Mouse (Mus musculus): Measurements from ENCODE around the gene Exoc4. TPM values are rescaled to one million over a fixed set of nuclear protein-coding genes. Genes with fewer than 3 reads are reported as not detected.

Exoc4 gene
- polyA plus RNA-seq, 1 experiment from 2014 or later = 52.2 TPM

DNA sequence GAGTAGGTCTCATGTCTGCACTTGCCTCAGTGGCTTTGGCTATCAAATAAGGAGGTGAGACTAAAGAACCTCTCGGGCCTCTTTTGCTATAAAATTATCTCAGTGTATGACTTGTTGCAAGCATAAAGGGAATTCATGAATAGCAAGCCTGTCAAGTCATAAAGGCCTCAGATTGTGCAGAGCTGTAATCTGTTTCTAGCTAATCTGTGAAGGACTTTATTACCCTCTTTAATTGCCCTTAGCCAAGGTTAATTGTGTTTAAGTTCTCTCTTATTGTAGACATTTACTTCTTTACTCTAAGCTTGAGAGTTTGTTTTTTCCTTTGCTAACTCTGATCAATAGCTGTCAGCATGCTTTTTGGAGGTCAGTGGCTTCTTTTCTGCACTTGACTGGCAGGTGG lies 191.6 kb downstream of the Exoc4 start:
- H3K4me2 ChIP-seq = no peak overlapping the region
- no peak overlapping the region for H3K9ac ChIP-seq
- H3K4me3 ChIP-seq = no peak overlapping the region
- no peak overlapping the region for H3K27ac ChIP-seq
- H3K4me1 ChIP-seq (replicated peaks) = no peaks in the 10 kb centered on the region
- ATAC-seq (ENCODE audit: low FRiP score) = no peak
- H3K27me3 ChIP-seq = no peaks in the 10 kb centered on the region
- peaks cover 5% of the 10 kb centered on the region for H3K36me3 ChIP-seq
- no peaks in the 10 kb centered on the region for H3K9me3 ChIP-seq
- 68% methylated on average over 1 of the region's 1 CpGs for WGBS

- Histone ChIP-seq H3K4me3 (no peak overlapping the region), H3K36me3 (no peaks in the 10 kb centered on the region), H3K27ac (no peak overlapping the region), H3K27me3 (no peaks in the 10 kb centered on the region), H3K4me2 (no peak overlapping the region), H3K4me1 (replicated peaks) (peaks cover 10% of the 10 kb centered on the region), H3K9ac (no peak overlapping the region), H3K9me3 (no peaks in the 10 kb centered on the region)
- 80% methylated on average over 2 of the region's 2 CpGs for WGBS
- ATAC-seq (ENCODE audit: low FRiP score) = no peak
These were observed 204.9 kb downstream of the Exoc4 start for GRCm38 (mm10) chr6:33453810-33454209.

DNA sequence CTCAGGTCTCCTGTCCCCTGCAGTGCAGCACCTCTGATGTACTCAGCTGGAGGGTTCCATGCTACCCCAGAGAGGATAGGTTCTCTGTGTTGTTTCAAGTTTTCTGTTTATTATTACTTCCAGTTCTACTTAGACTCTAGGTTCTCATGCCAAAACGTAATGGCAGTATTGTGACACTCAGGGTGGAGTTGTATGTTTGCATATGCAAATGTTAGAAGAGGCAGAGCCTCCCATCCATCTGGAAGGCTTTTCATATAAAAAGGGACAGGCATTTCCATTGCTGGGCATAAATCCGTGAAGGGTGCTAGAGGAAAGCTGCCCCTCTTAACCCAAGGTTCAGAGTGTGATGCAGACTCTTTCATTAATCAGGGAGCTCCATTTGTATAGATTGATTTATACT lies 205.5 kb downstream of the Exoc4 start:
- Histone ChIP-seq H3K4me3 (no peak overlapping the region), H3K4me2 (no peak overlapping the region), H3K9ac (no peak overlapping the region), H3K36me3 (no peaks in the 10 kb centered on the region), H3K4me1 (replicated peaks) (peaks cover 10% of the 10 kb centered on the region), H3K27ac (no peak overlapping the region), H3K27me3 (no peaks in the 10 kb centered on the region), H3K9me3 (no peaks in the 10 kb centered on the region)
- no peak for ATAC-seq (ENCODE audit: low FRiP score)
- WGBS = 28% methylated on average over 2 of the region's 2 CpGs

- H3K4me3 ChIP-seq = no peak overlapping the region
- no peaks in the 10 kb centered on the region for H3K27me3 ChIP-seq
- no peaks in the 10 kb centered on the region for H3K36me3 ChIP-seq
- H3K9me3 ChIP-seq = no peaks in the 10 kb centered on the region
- 66% methylated on average over 1 of the region's 1 CpGs for WGBS
- ATAC-seq (ENCODE audit: low FRiP score) = no peak
- H3K4me2 ChIP-seq = no peak overlapping the region
- H3K9ac ChIP-seq = no peak overlapping the region
- no peak overlapping the region for H3K27ac ChIP-seq
- H3K4me1 ChIP-seq (replicated peaks) = peaks cover 10% of the 10 kb centered on the region
These were observed 206.4 kb downstream of the Exoc4 start for GRCm38 (mm10) chr6:33455238-33455637.

DNA sequence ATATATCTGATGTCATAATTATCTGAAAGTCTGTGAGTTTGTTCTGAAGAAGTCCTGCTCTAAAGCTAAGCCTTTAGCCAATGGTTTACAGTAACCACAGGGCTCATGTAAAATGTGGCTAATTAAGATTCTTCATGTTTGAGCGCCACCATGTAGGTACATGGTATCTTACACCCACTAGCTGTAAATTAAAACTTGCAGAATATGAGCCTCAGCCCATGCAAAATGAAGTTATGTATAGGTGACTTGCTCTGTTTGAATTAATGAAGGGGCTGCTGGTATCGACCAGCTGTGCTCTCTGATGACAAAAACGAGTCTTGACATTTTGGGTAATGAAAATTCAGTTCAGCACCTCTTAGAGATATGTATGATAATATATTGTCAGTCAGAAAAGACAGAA lies 216.0 kb downstream of the Exoc4 start:
- ATAC-seq (ENCODE audit: low FRiP score) = no peak
- Histone ChIP-seq H3K4me3 (no peak overlapping the region), H3K27ac (peak overlapping the region; percentile 67), H3K27me3 (no peaks in the 10 kb centered on the region), H3K4me2 (no peak overlapping the region), H3K9me3 (no peaks in the 10 kb centered on the region), H3K4me1 (replicated peaks) (peaks cover 11% of the 10 kb centered on the region; the same call in 1 of the 2 replicates), H3K9ac (no peak overlapping the region), H3K36me3 (no peaks in the 10 kb centered on the region)
- WGBS = 60% methylated on average over 3 of the region's 3 CpGs

- ATAC-seq (ENCODE audit: low FRiP score) = no peak
- H3K27me3 ChIP-seq = no peaks in the 10 kb centered on the region
- no peak overlapping the region for H3K4me3 ChIP-seq
- no peak overlapping the region for H3K4me2 ChIP-seq
- H3K9ac ChIP-seq = no peak overlapping the region
- H3K27ac ChIP-seq = peak overlapping the region; percentile 67
- no peaks in the 10 kb centered on the region for H3K9me3 ChIP-seq
- no peaks in the 10 kb centered on the region for H3K36me3 ChIP-seq
- WGBS = 54% methylated on average over 3 of the region's 3 CpGs
- peaks cover 11% of the 10 kb centered on the region; the same call in 1 of the 2 replicates for H3K4me1 ChIP-seq (replicated peaks)
These were observed 216.5 kb downstream of the Exoc4 start for GRCm38 (mm10) chr6:33465392-33465791.

DNA sequence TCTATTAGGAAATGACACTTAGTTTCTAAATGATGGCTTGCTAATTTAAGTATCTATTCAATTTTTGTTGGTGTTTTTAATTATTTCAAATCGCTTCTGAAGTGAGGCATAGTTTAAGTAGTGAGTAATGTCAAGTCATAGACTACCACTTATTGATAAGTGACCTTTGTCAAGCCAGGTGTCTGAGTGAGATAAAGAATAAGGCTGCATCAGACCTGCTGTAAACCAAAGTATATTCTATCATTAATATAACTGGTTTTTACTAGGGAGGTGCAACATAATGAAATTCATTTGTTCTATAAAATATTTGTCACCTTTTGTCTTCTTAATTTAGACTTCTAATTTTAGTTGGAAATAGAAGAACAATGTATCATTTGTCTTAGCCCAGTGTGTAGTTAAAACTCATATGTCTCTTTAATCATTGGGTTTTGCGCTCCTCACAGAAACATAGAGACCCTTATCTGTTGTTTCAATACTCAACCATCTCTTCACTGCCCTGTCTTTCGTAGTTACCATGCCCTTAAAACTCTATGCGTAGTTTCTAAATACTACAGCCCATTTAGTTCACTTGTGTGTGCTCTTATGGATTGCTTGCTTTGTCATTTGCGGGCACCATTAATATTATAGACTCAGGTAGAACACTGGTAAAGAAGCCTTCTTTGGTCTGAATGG lies 217.4 kb downstream of the Exoc4 start:
- Histone ChIP-seq H3K4me2 (no peak overlapping the region), H3K9ac (no peak overlapping the region), H3K9me3 (no peaks in the 10 kb centered on the region), H3K27me3 (no peaks in the 10 kb centered on the region), H3K4me1 (replicated peaks) (peaks cover 11% of the 10 kb centered on the region; the same call in 1 of the 2 replicates), H3K4me3 (no peak overlapping the region), H3K36me3 (0 out of 2 replicates have a peak, but pooled peaks cover 3% of the 10 kb centered on the region), H3K27ac (no peak overlapping the region)
- no peak for ATAC-seq (ENCODE audit: low FRiP score)
- 88% methylated on average over 5 of the region's 5 CpGs for WGBS

DNA sequence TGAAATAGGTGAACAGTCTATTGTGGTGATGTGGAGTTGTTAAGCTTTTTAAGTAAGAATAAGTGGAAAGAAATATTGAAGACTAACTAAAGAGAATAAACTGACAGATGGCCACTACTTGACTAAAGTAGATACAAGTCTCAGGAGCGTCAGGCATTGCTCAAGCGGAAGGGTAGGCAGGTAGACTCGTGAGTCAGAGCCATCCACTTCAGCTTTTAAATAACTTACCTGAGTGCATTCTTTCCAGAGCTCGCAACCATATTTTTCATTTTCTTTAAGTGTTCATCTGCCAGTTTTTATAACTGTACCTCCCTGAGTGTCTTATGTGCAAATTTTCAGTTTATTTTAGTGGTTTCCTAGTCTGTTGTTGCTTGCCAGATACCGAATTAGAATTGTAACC lies 219.6 kb downstream of the Exoc4 start:
- no peak for ATAC-seq (ENCODE audit: low FRiP score)
- no peak overlapping the region for H3K9ac ChIP-seq
- no peaks in the 10 kb centered on the region for H3K27me3 ChIP-seq
- no peaks in the 10 kb centered on the region for H3K9me3 ChIP-seq
- no peak overlapping the region for H3K4me2 ChIP-seq
- 0 out of 2 replicates have a peak, but pooled peaks cover 3% of the 10 kb centered on the region for H3K36me3 ChIP-seq
- H3K4me3 ChIP-seq = no peak overlapping the region
- no peak overlapping the region for H3K27ac ChIP-seq
- 95% methylated on average over 5 of the region's 5 CpGs for WGBS
- peaks cover 11% of the 10 kb centered on the region; the same call in 1 of the 2 replicates for H3K4me1 ChIP-seq (replicated peaks)

DNA sequence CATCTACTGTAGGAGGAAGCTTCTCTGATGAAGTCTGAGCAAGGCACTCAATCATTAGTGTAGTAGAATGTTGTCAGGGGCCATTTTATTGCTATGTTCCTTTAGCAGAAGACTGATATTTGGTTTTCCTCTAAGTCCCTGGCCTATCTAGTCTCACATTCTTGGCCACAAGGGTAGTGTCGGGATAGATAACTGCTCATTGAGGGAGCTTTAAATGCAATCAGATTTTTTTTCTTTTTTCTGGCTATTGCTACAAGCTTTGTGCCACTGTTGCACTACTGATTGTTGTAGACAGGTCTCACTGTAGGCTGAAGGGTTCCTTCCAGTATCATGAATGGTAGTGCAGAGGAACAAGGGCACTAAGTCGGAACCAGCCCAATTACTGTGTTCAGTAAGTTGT lies 227.2 kb downstream of the Exoc4 start:
- WGBS = 98% methylated on average over 2 of the region's 2 CpGs
- Histone ChIP-seq H3K27ac (no peak overlapping the region), H3K27me3 (no peaks in the 10 kb centered on the region), H3K9ac (no peak overlapping the region), H3K4me3 (no peak overlapping the region), H3K4me1 (replicated peaks) (no peaks in the 10 kb centered on the region), H3K4me2 (no peak overlapping the region), H3K36me3 (0 out of 2 replicates have a peak, but pooled peaks cover 2% of the 10 kb centered on the region), H3K9me3 (no peaks in the 10 kb centered on the region)
- ATAC-seq (ENCODE audit: low FRiP score) = no peak

GRCm38 (mm10) chr6:33484568-33484967 lies 235.7 kb downstream of the Exoc4 start:
- Histone ChIP-seq H3K27ac (no peak overlapping the region), H3K27me3 (no peaks in the 10 kb centered on the region), H3K4me3 (no peak overlapping the region), H3K4me1 (replicated peaks) (no peaks in the 10 kb centered on the region), H3K4me2 (no peak overlapping the region), H3K9ac (no peak overlapping the region), H3K9me3 (no peaks in the 10 kb centered on the region), H3K36me3 (no peaks in the 10 kb centered on the region)
- ATAC-seq (ENCODE audit: low FRiP score) = no peak
- WGBS = 86% methylated on average over 9 of the region's 9 CpGs

DNA sequence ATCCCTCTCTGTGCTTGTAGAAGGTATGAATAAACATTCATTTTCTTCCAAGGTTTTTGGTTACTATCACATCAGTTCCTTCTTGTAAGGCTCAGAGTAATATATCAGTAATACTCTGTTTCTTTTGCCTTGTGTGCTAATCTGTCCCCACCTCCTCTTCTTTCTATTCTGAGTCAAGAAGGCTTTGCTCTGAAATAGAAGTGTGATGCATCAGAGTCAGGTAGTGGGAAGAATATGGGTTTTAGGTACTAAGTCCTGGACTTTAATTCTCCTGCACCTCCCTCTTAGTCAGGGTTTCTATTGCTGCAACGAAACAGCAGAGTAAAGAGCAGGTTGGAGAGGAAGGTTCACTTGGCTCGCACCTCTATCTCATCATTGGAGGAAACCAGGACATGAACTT lies 240.9 kb downstream of the Exoc4 start:
- WGBS = 95% methylated on average over 2 of the region's 2 CpGs

DNA sequence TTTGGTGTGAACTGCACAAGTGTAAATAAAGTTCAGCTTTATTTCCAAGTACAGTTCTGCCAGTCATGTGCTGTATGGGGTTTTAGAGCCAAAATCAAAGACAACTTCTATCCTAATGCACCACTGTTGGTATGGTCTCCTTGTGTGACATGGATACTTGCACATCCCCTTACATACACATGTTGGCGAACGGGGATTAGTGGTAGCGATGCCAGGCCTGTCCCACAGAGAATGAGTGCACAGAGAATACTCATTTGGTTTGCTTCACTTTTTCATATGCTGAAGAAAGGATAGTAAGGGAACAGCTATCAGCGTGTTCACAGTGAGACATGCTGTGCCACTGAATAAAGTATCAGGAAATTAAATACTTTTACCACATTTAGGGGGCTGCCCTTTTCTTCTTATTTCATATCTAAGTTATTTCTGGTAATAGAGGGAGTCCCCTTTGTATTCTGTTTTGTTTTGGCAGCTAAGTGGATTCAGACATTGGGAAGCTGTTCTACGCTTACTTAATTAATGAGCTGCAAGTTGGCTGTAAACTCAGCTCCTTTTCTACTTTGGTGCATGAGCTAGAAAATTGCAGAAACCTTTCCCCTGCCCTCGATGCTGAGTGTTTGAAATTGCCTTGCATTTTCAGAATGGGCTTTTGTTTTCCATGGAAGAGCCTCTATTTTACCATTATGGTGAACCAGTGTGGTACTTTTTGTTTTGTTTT lies 247.4 kb downstream of the Exoc4 start:
- WGBS = 47% methylated on average over 6 of the region's 6 CpGs
- no peak overlapping the region for H3K4me3 ChIP-seq
- H3K4me1 ChIP-seq (replicated peaks) = peaks cover 15% of the 10 kb centered on the region
- H3K27ac ChIP-seq = peak overlapping the region; percentile 71
- H3K9me3 ChIP-seq = no peaks in the 10 kb centered on the region
- no peak overlapping the region for H3K9ac ChIP-seq
- no peaks in the 10 kb centered on the region for H3K27me3 ChIP-seq
- no peaks in the 10 kb centered on the region for H3K36me3 ChIP-seq
- H3K4me2 ChIP-seq = no peak overlapping the region
- ATAC-seq (ENCODE audit: low FRiP score) = no peak

More for the DNA sequence above, 240.9 kb downstream of the Exoc4 start:
- Histone ChIP-seq H3K27ac (no peak overlapping the region), H3K27me3 (no peaks in the 10 kb centered on the region), H3K4me1 (replicated peaks) (no peaks in the 10 kb centered on the region), H3K9ac (no peak overlapping the region), H3K36me3 (no peaks in the 10 kb centered on the region), H3K4me2 (no peak overlapping the region), H3K4me3 (no peak overlapping the region), H3K9me3 (no peaks in the 10 kb centered on the region)
- ATAC-seq (ENCODE audit: low FRiP score) = no peak

- no peaks in the 10 kb centered on the region for H3K9me3 ChIP-seq
- H3K4me2 ChIP-seq = no peak overlapping the region
- H3K9ac ChIP-seq = no peak overlapping the region
- H3K27ac ChIP-seq = peak overlapping the region; percentile 12; the same call in 1 of the 2 replicates
- ATAC-seq (ENCODE audit: low FRiP score) = no peak
- no peaks in the 10 kb centered on the region for H3K36me3 ChIP-seq
- H3K4me3 ChIP-seq = no peak overlapping the region
- H3K4me1 ChIP-seq (replicated peaks) = peaks cover 15% of the 10 kb centered on the region
- no peaks in the 10 kb centered on the region for H3K27me3 ChIP-seq
These were observed 248.5 kb downstream of the Exoc4 start for GRCm38 (mm10) chr6:33497348-33497747.

All from hindbrain, embryonic 13.5 days (tissue).